Mouse (Mus musculus): ENCODE measurements around the gene Lamb3.

DNA sequence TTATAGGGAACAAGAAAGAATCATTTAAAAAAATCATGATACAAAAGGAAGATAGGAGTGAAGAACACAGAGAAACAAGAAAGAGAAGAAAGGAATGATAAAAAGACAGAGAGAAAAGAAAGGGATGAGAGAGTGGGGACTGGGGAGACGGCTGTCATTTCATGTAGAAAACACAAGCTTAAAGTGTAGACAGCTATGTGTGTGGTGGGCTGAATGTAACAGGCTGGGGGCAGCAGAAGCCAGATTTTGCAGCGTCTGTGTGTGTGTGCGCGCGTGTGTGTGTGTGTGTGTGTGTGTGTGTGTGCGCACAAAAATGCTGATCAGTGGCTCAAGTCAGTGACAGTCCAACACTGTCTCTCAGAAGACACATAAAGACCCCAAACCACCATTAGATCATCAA, 36.7 kb downstream of the Lamb3 start:
- no peak for TF ChIP-seq CTCF (IDR thresholded peaks at IDR 0.05)
- TF ChIP-seq EP300 (IDR thresholded peaks at IDR 0.05), result no peak

Measured in lung, postnatal 0 days (tissue).